Mouse (Mus musculus) testis, adult 2 months (tissue): ENCODE results near the gene Ankrd13a.

Experiments
- CTCF ChIP-seq: fragments of 200-500 bp; IDR thresholded peaks from 2 replicates; pipeline ENCODE4 v1.5.1; 2012; ENCODE audit warnings: low read depth, mild to moderate bottlenecking, inconsistent platforms, low read length, moderate library complexity; ENCODE audit not compliant: control insufficient read depth, insufficient read depth, insufficient replicate concordance
- POLR2A ChIP-seq: fragments of 200-500 bp; IDR thresholded peaks from 2 replicates; pipeline ENCODE4 v1.6.1; 2012; ENCODE audit warnings: low read depth, mild to moderate bottlenecking, inconsistent platforms, low read length, moderate library complexity; ENCODE audit not compliant: control insufficient read depth

GRCm38 (mm10) chr5:114740595-114740994 is 33.9 kb upstream of the Ankrd13a start:
- TF ChIP-seq CTCF, result no peak
- no peak for TF ChIP-seq POLR2A
